Mouse (Mus musculus) mature B cell (primary cell): ENCODE data around the gene Gm13043.
"Not testable (repeated sequence)": the region's sequence is repeated elsewhere in the genome, so short reads cannot be mapped to it uniquely, and the experiment has no call there.

Experiments used
- in situ Hi-C: fragments of 300-500 bp; cut with MboI; formaldehyde crosslinking; loops from 2 replicates; pipeline ENCODE4 v1.14.3; 2019

Gene Gm13043

GRCm38 (mm10) chr4:143511043-143511442, at the start of gene Gm13043:
Gene Gm13043, plus strand, starts transcription at chr4:143511343.
- in situ Hi-C loops, result no loop called here

DNA sequence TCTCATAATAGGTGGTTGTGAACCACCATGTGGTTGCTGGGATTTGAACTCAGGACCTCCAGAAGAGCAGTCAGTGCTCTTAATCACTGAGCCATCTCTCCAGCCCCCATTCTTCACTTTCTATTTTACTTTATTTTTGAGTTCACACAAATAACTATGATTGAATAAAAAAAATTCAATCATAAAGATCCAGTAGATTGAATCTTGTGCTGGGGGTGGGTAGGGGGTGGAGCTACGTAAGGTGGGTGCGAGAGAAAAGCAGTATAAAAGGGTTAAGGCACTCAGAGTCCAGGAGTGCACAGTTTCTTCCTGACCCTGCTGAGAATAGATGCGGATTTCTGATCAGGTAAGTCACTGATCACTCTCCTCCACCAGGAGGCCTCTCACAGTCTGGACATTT, 24.5 kb downstream of the Gm13043 start, which contains the start of gene Gm13040:
Gene Gm13040 (plus strand): TSS at position 301 of the 400 bp plus-strand sequence.
- in situ Hi-C loops, result not testable (repeated sequence)

GRCm38 (mm10) chr4:143551400-143551799, 40.3 kb downstream of the Gm13043 start, which contains the start of the genes BC080695 and Gm13057:
Gene BC080695, plus strand, starts transcription at chr4:143551700.
Gene Gm13057, plus strand, starts transcription at chr4:143551709.
- in situ Hi-C loops, result not testable (repeated sequence)
